Mouse (Mus musculus) colon, adult 2 months (tissue): ENCODE results near the gene Ccdc117. TPM values are rescaled to one million over a fixed set of nuclear protein-coding genes. Genes with fewer than 3 reads are reported as not detected.

Source experiments
- polyA plus RNA-seq: library from polyadenylated mRNA; depleted of rRNA; stranded (reverse); fragments of >200 nt; gene quantifications from 2 replicates; pipeline ENCODE4 v1.2.3, GENCODE M21; 2012; rRNA removed

The Ccdc117 gene
- 4.2 and 5.4 TPM in 2 replicates for polyA plus RNA-seq

GRCm38 (mm10) chr11:5541799-5542481 lies at the start of gene Ccdc117:
TSS of gene Ccdc117 (minus strand) at chr11:5542187.

GRCm38 (mm10) chr11:5569474-5569873 lies 27.5 kb upstream of the Ccdc117 start, which contains the start of gene Ankrd36:
TSS of gene Ankrd36 (plus strand) at chr11:5569684.

DNA sequence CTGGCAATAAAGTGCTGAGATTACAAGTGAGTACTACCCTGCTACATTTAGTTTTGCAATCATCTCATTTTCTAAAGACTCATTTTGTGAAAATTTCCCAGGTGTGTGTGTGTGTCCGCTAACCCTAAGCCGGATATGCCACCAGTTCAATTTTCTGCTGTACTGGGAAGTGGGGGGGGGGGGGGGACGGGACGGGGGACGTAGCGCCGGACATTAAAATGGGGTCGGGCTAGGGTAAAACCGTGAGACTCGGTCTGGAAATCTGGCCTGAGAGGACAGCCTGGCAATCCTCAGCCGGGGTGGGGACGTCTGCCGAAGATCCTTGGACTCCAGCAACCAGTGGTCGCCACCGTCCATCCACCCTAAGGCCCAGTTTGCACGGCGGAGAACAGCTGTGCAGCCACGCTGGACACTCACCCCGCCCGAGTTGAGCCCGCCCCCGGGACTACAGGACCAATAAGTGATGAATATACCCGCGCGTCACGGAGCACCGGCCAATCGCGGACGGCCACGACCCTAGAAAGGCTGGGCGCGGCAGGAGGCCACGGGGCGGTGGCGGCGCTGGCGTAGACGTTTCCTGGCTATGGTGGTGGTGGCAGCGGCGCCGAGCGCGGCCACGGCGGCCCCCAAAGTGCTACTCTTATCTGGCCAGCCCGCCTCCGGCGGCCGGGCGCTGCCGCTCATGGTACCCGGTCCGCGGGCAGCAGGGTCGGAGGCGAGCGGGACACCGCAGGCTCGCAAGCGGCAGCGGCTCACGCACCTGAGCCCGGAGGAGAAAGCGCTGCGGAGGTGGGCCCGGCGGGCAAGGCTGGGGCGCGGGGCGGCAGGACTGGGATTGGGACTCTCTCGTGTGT lies 21.3 kb downstream of the Ccdc117 start, which contains the start of gene Xbp1:
Gene Xbp1, plus strand, starts transcription at position 248 of the 854 bp plus-strand sequence.

Other genes starting within 250 kb of the Ccdc117 start
- gene Znrf3, start 97.3 kb downstream of the Ccdc117 start, polyA plus RNA-seq: 6.9 and 7.3 TPM in 2 replicates
- 145 and 189 TPM in 2 replicates for gene Xbp1, start 21.5 kb downstream of the Ccdc117 start, polyA plus RNA-seq
- gene Ankrd36, start 27.5 kb upstream of the Ccdc117 start, polyA plus RNA-seq: not detected in 2 replicates
- gene Mrps24, start 173.5 kb upstream of the Ccdc117 start, polyA plus RNA-seq: 402 and 582 TPM in 2 replicates
- 28.2 and 32.3 TPM in 2 replicates for gene Urgcp, start 220.2 kb upstream of the Ccdc117 start, polyA plus RNA-seq
- gene Dbnl, start 246.3 kb upstream of the Ccdc117 start, polyA plus RNA-seq: 83.1 and 88.6 TPM in 2 replicates